Mouse (Mus musculus) MEL (cell line): ENCODE measurements around the gene Cntf. TPM values are rescaled to one million over a fixed set of nuclear protein-coding genes. Genes with fewer than 3 reads are reported as not detected.

Source experiments
- DNase-seq: peaks from one replicate; pipeline ENCODE4 v3.0.0; 2011; ENCODE audit warnings: low read depth, low spot score
- H3K27ac ChIP-seq: 2 replicates; pipeline ENCODE4 v1.5.1; 2012; ENCODE audit warnings: low read depth, mild to moderate bottlenecking, control low read depth, low read length, moderate library complexity; ENCODE audit not compliant: control insufficient read depth
- H3K27me3 ChIP-seq, 2 experiments: fragments of 150-350 bp in 1 of 2; sonication (generic) in 1 of 2; 2 replicates each; pipeline ENCODE4 v1.6.1; 2012; ENCODE audit warnings: low read length in 2 of 2, mild to moderate bottlenecking in 2 of 2, improper control_type of control experiment in 1 of 2, moderate library complexity in 1 of 2; ENCODE audit not compliant: insufficient read depth in 2 of 2, control insufficient read depth in 1 of 2
- H3K36me3 ChIP-seq, 2 experiments: 2 replicates each; pipeline ENCODE4 v1.6.1; 2012 to 2014; ENCODE audit warnings: low read length in 2 of 2, improper control_type of control experiment in 1 of 2, inconsistent platforms in 1 of 2, mild to moderate bottlenecking in 1 of 2; ENCODE audit not compliant: insufficient read depth in 2 of 2, control insufficient read depth in 1 of 2
- H3K4me1 ChIP-seq, 2 experiments: fragments of 150-350 bp in 1 of 2; sonication (generic) in 1 of 2; 2 replicates each; pipeline ENCODE4 v1.6.1; 2012; ENCODE audit warnings: low read length in 2 of 2, improper control_type of control experiment in 1 of 2, mild to moderate bottlenecking in 1 of 2; ENCODE audit not compliant: insufficient read depth in 2 of 2, control insufficient read depth in 1 of 2
- H3K4me3 ChIP-seq, 2 experiments: fragments of 150-350 bp in 1 of 2; sonication (generic) in 1 of 2; 2 replicates each; pipeline ENCODE4 v1.5.1; 2012; ENCODE audit warnings: low read depth in 2 of 2, low read length in 2 of 2, mild to moderate bottlenecking in 2 of 2, moderate library complexity in 2 of 2, control low read depth in 1 of 2, improper control_type of control experiment in 1 of 2; ENCODE audit not compliant: control insufficient read depth in 1 of 2, insufficient read depth in 1 of 2
- H3K79me2 ChIP-seq: 2 replicates; pipeline ENCODE4 v1.6.1; 2012; ENCODE audit warnings: mild to moderate bottlenecking, low read length, moderate library complexity; ENCODE audit not compliant: control insufficient read depth, poor library complexity, insufficient read depth
- H3K9ac ChIP-seq: 2 replicates; pipeline ENCODE4 v1.6.1; 2012; ENCODE audit warnings: low read depth, mild to moderate bottlenecking, control low read depth, low read length, moderate library complexity; ENCODE audit not compliant: control insufficient read depth, poor library complexity, severe bottlenecking
- H3K9me3 ChIP-seq: fragments of 150-350 bp; sonication (generic); replicated peaks from 2 replicates; pipeline ENCODE4 v1.6.1; 2012; ENCODE audit warnings: mild to moderate bottlenecking, low read length, improper control_type of control experiment, moderate library complexity; ENCODE audit not compliant: insufficient read depth
- CHD1 ChIP-seq: IDR thresholded peaks from 2 replicates; pipeline ENCODE4 v1.6.1; 2012; ENCODE audit warnings: low read depth, mild to moderate bottlenecking, inconsistent platforms, low read length, improper control_type of control experiment
- CHD2 ChIP-seq: IDR thresholded peaks from 2 replicates; pipeline ENCODE4 v1.6.1; 2011; ENCODE audit warnings: low read length, improper control_type of control experiment
- E2F4 ChIP-seq: IDR thresholded peaks from 2 replicates; pipeline ENCODE4 v1.6.1; 2011; ENCODE audit warnings: low read depth, low read length, improper control_type of control experiment, borderline replicate concordance
- ELF1 ChIP-seq: IDR thresholded peaks from 2 replicates; pipeline ENCODE4 v1.6.1; 2014; ENCODE audit warnings: low read depth, mild to moderate bottlenecking, inconsistent platforms, low read length, improper control_type of control experiment, moderate library complexity
- GABPA ChIP-seq: IDR thresholded peaks from 2 replicates; pipeline ENCODE4 v1.6.1; 2012; ENCODE audit warnings: low read depth, mild to moderate bottlenecking, inconsistent platforms, low read length, improper control_type of control experiment, moderate library complexity
- HCFC1 ChIP-seq: IDR thresholded peaks from 2 replicates; pipeline ENCODE4 v1.6.1; 2012; ENCODE audit warnings: low read depth, mild to moderate bottlenecking, inconsistent platforms, low read length, improper control_type of control experiment, moderate library complexity
- KAT2A ChIP-seq: conservative IDR thresholded peaks from 2 replicates; pipeline ENCODE4 v1.6.1; 2012; ENCODE audit warnings: low read depth, low read length, improper control_type of control experiment, inconsistent platforms
- MAFK ChIP-seq: IDR thresholded peaks from 2 replicates; pipeline ENCODE4 v1.6.1; 2011; ENCODE audit warnings: low read depth, mild to moderate bottlenecking, low read length, improper control_type of control experiment, borderline replicate concordance
- MAX ChIP-seq: IDR thresholded peaks from 2 replicates; pipeline ENCODE4 v1.6.1; 2011; ENCODE audit warnings: low read length, improper control_type of control experiment
- MAZ ChIP-seq: IDR thresholded peaks from 2 replicates; pipeline ENCODE4 v1.6.1; 2012; ENCODE audit warnings: low read depth, mild to moderate bottlenecking, inconsistent platforms, low read length, improper control_type of control experiment
- MEF2A ChIP-seq: IDR thresholded peaks from 2 replicates; pipeline ENCODE4 v1.6.1; 2014; ENCODE audit warnings: low read depth, mild to moderate bottlenecking, inconsistent platforms, low read length, improper control_type of control experiment; ENCODE audit not compliant: poor library complexity, insufficient replicate concordance, severe bottlenecking; ENCODE audit errors: extremely low read depth
- MYB ChIP-seq: IDR thresholded peaks from 2 replicates; pipeline ENCODE4 v1.6.1; 2011; ENCODE audit warnings: mild to moderate bottlenecking, low read depth, low read length, improper control_type of control experiment
- NELFE ChIP-seq: IDR thresholded peaks from 2 replicates; pipeline ENCODE4 v1.6.1; 2011; ENCODE audit warnings: low read depth, low read length, improper control_type of control experiment
- NRF1 ChIP-seq: IDR thresholded peaks from 2 replicates; pipeline ENCODE4 v1.6.1; 2014; ENCODE audit warnings: low read depth, mild to moderate bottlenecking, inconsistent platforms, low read length, improper control_type of control experiment, moderate library complexity; ENCODE audit not compliant: poor library complexity, insufficient read depth, severe bottlenecking
- POLR2A ChIP-seq, 2 experiments: IDR thresholded peaks; 2 replicates each; pipeline ENCODE4 v1.6.1; 2011 to 2012; ENCODE audit warnings: low read length in 2 of 2, mild to moderate bottlenecking in 2 of 2, control low read depth in 1 of 2, improper control_type of control experiment in 1 of 2, low read depth in 1 of 2, moderate library complexity in 1 of 2; ENCODE audit not compliant: control insufficient read depth in 1 of 2, insufficient read depth in 1 of 2, poor library complexity in 1 of 2
- POLR2AphosphoS2 ChIP-seq: IDR thresholded peaks from 2 replicates; pipeline ENCODE4 v1.6.1; 2011; ENCODE audit warnings: low read length, improper control_type of control experiment
- SIN3A ChIP-seq: IDR thresholded peaks from 2 replicates; pipeline ENCODE4 v1.6.1; 2012; ENCODE audit warnings: low read length, improper control_type of control experiment, inconsistent platforms
- SMC3 ChIP-seq: IDR thresholded peaks from 2 replicates; pipeline ENCODE4 v1.6.1; 2011; ENCODE audit warnings: low read depth, low read length, improper control_type of control experiment
- TAL1 ChIP-seq: IDR thresholded peaks from 2 replicates; pipeline ENCODE4 v1.6.1; 2012; ENCODE audit warnings: mild to moderate bottlenecking, inconsistent platforms, low read length, moderate library complexity, mixed read lengths
- TCF12 ChIP-seq: IDR thresholded peaks from 2 replicates; pipeline ENCODE4 v1.6.1; 2014; ENCODE audit warnings: low read depth, mild to moderate bottlenecking, inconsistent platforms, low read length, improper control_type of control experiment, moderate library complexity
- USF1 ChIP-seq: IDR thresholded peaks from 2 replicates; pipeline ENCODE4 v1.6.1; 2014; ENCODE audit warnings: low read depth, mild to moderate bottlenecking, inconsistent platforms, low read length, improper control_type of control experiment, moderate library complexity
- USF2 ChIP-seq, 2 experiments: IDR thresholded peaks; 2 replicates each; pipeline ENCODE4 v1.6.1; 2011 to 2012; ENCODE audit warnings: improper control_type of control experiment in 2 of 2, low read length in 2 of 2, borderline replicate concordance in 1 of 2, inconsistent platforms in 1 of 2, low read depth in 1 of 2, mild to moderate bottlenecking in 1 of 2; ENCODE audit not compliant: insufficient read depth in 1 of 2
- ZC3H11A ChIP-seq: IDR thresholded peaks from 2 replicates; pipeline ENCODE4 v1.6.1; 2012; ENCODE audit warnings: low read depth, mild to moderate bottlenecking, inconsistent platforms, low read length, improper control_type of control experiment
- ZKSCAN1 ChIP-seq: IDR thresholded peaks from 2 replicates; pipeline ENCODE4 v1.6.1; 2012; ENCODE audit warnings: low read depth, mild to moderate bottlenecking, inconsistent platforms, low read length, improper control_type of control experiment, moderate library complexity
- ZMIZ1 ChIP-seq: IDR thresholded peaks from 2 replicates; pipeline ENCODE4 v1.6.1; 2012; ENCODE audit warnings: low read depth, mild to moderate bottlenecking, inconsistent platforms, low read length, improper control_type of control experiment, moderate library complexity
- ZNF384 ChIP-seq: IDR thresholded peaks from 2 replicates; pipeline ENCODE4 v1.6.1; 2012; ENCODE audit warnings: low read depth, mild to moderate bottlenecking, inconsistent platforms, low read length, improper control_type of control experiment
- polyA plus RNA-seq, 2 experiments: library from polyadenylated mRNA; stranded (reverse) in 1 of 2; unstranded in 1 of 2; fragments of >175 nt in 1 of 2; fragments of >200 nt in 1 of 2; gene quantifications; 2 replicates each; pipeline versions ENCODE4 v1.2.1 to v1.2.4; 2012; ENCODE audit warnings: low replicate concordance in 2 of 2, low read depth in 1 of 2; ENCODE audit not compliant: insufficient read length in 2 of 2, insufficient read depth in 1 of 2, missing spikeins in 1 of 2
- total RNA-seq: library from RNA; depleted of rRNA; stranded (reverse); fragments of 300-350 nt; gene quantifications from 2 replicates; pipeline ENCODE4 v1.2.3, GENCODE M21; 2012

The Cntf gene
- total and polyA plus RNA-seq, 3 experiments: 3.2 to 8.2 TPM; not detected in 1

DNA sequence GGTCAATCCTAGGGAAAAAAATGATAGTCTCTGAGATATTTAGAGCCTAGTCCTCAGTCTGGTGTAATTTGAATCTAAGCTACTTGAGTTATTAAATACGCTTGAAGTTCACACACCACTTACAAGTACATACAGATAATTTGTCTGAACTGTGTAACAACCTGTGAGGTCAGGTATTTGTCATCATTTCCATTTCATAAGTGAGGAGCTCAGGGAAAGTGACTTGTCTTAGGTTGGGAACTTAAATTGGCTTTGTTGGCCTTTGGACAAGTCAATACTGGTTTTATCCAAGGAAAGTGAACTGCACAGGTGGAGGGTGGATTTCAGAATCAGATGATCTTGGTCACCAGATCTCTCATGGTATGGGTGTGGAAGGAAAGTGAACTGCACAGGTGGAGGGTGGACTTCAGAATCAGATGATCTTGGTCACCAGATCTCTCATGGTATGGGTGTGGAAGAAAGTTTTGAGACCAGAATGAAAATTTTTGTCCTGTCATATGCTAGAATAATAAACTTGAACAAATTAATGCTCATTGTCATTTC lies 6.4 kb downstream of the Cntf start:
- Histone ChIP-seq H3K9ac (no peak overlapping the region), H3K79me2 (no peaks in the 10 kb centered on the region), H3K4me3 (no peak overlapping the region), H3K4me1 (no peaks in the 10 kb centered on the region), H3K27ac (no peak overlapping the region), H3K36me3 (peaks cover 0 to 1% of the 10 kb centered on the region in 2 experiments; a peak in 1 of 4 replicates)
- no peak for DNase-seq
- TF ChIP-seq MYB (no peak), POLR2AphosphoS2 (no peak), ZNF384 (no peak), GABPA (no peak)
- TF ChIP-seq, all 39 proteins: peak for 0
- no peaks in the 10 kb centered on the region; a peak in 2 of 4 replicates for H3K27me3 ChIP-seq
- H3K9me3 ChIP-seq: no peaks in the 10 kb centered on the region

- Histone ChIP-seq H3K27ac (no peak overlapping the region), H3K36me3 (no peaks in the 10 kb centered on the region), H3K27me3 (no peaks in the 10 kb centered on the region; a peak in 2 of 4 replicates), H3K9ac (no peak overlapping the region), H3K79me2 (no peaks in the 10 kb centered on the region), H3K9me3 (no peaks in the 10 kb centered on the region), H3K4me3 (no peak overlapping the region), H3K4me1 (no peaks in the 10 kb centered on the region)
- DNase-seq: no peak
- TF ChIP-seq ZKSCAN1: no peak
- TF ChIP-seq CHD2: no peak
- no peak for TF ChIP-seq CHD1
- TF ChIP-seq SMC3: no peak
- no peak for TF ChIP-seq MAX
- no peak for TF ChIP-seq HCFC1
- no peak for TF ChIP-seq MAFK
- TF ChIP-seq MEF2A: no peak
- no peak for TF ChIP-seq POLR2A (IDR thresholded peaks at IDR 0.05; ENCODE audit: control insufficient read depth in 1 of 2, insufficient read depth in 1 of 2, low read depth in 1 of 2, low read length in 2 of 2, poor library complexity in 1 of 2)
Observed at GRCm38 (mm10) chr19:12756286-12756685, 9.1 kb downstream of the Cntf start.

DNA sequence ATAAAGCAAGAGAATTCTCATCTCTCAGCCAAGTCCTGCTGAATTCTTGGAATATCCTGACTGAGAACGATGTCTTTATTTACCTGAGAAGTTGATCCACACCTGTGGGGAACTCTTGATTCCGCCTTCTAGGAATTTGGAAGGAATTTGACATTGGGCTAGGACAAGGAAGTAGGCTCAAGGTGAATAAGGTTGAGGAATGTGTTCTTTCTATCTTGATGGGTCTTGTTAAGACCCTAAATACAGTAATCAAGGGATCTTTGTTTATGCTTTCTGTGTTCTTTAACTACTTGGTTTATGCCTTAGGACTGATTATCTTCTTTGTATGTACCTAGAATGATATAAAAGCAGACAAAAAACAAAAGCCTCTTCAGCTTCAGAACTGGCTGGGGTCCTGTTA lies 33.5 kb downstream of the Cntf start:
- no peak for DNase-seq

More for the DNA sequence above, 33.5 kb downstream of the Cntf start:
- Histone ChIP-seq H3K4me3 (no peak overlapping the region), H3K9ac (no peak overlapping the region), H3K27ac (no peak overlapping the region), H3K79me2 (no peaks in the 10 kb centered on the region), H3K27me3 (no peaks in the 10 kb centered on the region)
- TF ChIP-seq SIN3A (no peak), NELFE (no peak), TAL1 (no peak), ELF1 (no peak), ZKSCAN1 (no peak), E2F4 (no peak), MEF2A (no peak), TCF12 (no peak), KAT2A (no peak), ZC3H11A (no peak), ZMIZ1 (no peak), MAZ (no peak), NRF1 (no peak), USF2 (IDR thresholded peaks at IDR 0.05; ENCODE audit: borderline replicate concordance in 1 of 2, insufficient read depth in 1 of 2, low read depth in 1 of 2, low read length in 2 of 2) (no peak), CHD1 (no peak), USF1 (no peak)
- TF ChIP-seq, all 39 proteins: peak for 0
- H3K36me3 ChIP-seq: no peaks in the 10 kb centered on the region
- no peaks in the 10 kb centered on the region for H3K9me3 ChIP-seq
- H3K4me1 ChIP-seq: no peaks in the 10 kb centered on the region
